Mouse (Mus musculus) urinary bladder, postnatal 4 days (tissue): ENCODE measurements around the gene Lgals4.
A peak's percentile ranks its signal among the peaks of the same experiment; 100 is the strongest.

ENCODE experiments used
- DNase-seq, 2 experiments: peaks; one replicate each; pipeline ENCODE4 v3.0.0; 2021 to 2022; ENCODE audit warnings: low spot score in 2 of 2

The Lgals4 gene

DNA sequence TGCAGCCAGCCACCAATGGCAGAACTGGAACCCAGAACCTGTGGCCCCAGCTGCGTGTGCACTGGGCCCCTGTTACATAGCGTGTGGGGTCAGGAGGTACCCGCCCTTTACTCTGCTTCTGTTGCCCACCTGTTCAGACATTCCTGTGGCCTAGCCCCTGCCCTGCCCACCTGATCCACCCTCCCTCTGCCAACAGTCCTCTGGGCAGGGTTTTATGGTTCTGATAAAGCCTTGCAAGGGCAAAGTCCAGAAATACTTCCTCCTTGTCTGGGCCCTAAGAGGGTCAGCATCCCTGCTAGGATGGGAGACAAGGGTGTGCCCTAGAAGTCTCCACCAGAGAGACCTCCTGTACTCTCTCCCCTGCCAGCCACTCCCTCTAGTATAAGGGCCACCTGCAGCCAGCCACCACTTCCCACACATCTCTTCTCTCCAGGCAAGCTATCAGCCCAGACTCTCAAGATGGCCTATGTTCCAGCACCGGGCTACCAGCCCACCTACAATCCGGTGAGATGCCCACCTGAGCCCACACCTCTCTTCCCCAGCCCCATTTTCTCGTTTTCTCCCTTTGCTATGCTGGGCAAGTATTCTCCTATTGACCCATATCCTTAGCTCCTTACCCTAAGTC is at the start of gene Lgals4:
Gene Lgals4 (plus strand): TSS at position 132 of the 625 bp plus-strand sequence.
- DNase-seq = no peak

DNA sequence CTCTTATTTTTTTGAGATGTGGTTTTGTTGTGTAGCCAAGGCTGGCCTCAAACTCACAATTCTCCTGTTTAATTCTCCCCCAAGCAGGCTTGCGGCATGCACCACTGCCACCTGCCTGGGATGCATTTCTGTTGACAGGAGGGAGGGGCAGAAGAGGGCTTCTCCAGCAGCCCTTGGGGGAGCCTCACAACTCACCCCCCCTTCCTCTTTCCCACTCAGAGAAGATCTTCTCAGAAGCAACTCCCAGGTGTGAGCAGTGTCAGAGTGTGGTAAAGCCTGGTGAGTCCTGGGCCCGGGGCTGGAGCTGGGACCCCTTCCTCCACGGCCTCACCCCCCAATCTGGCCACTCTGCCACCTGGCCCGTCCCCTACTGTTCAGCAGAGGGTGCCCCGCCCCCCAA is 48.5 kb upstream of the Lgals4 start:
- DNase-seq = no peak

DNA sequence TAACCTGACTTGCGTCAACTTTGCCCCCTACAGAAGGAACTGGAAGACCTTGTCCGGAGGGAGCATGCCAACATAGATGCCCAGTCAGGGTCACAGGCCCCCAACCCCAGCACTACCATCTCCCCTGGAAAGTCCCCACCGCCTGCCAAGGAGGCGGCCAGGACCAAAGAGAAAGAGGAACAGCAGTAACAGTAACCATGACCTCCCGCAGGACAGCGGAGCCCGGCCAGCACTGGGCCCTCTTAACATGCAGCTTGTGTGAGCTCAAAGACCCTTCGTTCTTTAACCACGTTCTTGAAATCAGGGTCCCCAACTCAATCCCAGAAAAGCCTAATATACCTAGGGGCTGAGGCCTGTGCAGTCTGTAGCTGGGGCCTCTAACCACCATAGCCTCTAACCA is 45.8 kb upstream of the Lgals4 start:
- no peak for DNase-seq

DNA sequence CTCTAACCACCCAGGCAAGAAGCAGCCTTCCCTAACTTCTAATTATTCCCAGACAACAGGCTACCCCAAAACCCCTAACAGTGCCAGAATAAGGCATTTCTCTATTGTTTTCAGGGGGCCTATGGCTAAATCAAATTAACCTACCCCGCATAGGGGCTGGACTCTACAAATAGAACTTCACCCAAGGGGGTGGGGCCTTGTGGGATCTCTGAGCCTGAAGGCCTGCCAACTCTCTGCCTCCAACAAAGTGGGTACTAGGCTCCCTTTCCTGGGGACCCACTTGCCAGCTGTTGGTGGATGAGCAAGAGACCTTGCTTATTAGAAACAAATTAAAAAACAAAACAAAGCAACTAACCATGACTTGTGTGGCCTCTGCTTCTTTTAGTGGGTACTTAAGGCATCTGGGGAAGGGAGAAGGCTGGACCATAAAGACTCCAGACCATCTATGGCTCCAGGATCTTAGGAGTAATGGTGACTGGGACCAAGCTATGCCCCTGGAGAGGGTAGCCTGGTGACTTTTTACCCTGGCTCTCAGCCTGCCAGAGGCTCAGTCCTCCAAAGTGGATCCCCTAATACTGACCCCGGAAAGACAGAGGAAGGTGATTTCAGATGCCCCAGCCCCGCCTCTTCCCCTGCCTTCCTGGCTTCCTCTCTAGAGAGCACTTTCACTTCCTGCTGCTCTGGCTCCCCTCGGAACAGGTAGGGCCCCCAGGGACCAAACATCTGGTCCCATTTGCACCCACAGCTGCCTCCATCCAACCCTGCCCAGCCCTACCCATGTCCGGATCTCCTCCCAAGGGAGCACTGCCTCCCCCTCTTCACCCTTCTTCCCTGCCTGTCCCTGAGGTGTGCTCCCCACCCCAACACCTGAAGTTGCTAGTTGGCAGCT is 45.1 kb upstream of the Lgals4 start, which contains the start of gene Rinl:
Gene Rinl (plus strand): TSS at position 663 of the 889 bp plus-strand sequence.
- no peak for DNase-seq

DNA sequence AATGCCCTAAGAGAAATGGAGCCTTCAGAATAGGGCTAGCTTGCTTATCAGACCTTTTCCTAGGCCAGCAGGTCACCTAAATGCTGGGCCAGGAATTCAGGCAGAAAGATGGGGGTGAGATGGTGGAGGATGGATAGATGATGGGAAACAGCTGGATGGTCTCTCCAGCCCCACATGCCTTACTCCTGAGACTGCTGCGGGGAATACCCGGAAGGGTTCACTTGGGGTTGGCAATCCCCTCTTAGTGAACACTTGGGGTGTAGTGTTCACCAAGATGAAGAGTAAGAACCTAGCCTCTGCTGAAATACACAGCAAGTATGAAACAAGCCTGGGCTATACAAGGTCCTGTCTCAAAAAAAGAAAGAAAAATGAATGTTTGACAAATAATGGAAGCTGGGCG is 44.4 kb upstream of the Lgals4 start:
- no peak for DNase-seq

DNA sequence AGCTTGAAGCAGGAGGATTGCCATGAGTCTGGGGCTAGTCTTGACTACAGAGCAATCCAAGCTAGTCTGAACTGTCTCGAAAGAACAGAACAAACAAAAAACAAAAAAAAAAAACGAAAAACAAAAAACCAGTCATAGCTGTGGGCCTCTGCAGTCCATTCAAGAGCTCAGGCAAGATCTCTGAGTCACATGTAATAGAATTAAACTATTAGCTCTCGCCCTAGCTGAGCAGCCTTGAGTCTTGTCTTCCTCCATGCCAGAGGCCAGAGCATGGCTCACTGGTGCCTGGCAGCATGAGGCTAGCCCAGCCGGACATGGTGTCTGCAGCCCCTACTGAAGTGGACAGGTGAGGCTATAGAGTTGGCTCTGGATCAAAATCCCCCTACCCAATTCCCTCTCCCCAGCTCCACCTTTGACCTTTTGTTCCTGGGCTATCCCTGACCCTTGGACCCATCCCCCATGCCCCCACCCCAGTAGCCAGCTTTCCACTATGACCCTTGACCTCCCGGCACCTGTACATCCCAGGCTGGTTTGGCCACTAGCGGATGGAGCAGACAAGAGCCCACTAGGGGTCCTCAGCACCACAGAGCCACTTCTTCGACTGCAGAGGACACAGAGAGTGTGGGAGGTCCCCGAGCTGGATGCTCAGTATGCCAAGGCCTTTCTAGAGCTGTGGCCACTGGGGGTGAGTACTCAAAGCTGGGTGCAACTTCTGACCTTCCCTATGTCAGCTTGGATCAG is 43.4 kb upstream of the Lgals4 start:
- no peak for DNase-seq

DNA sequence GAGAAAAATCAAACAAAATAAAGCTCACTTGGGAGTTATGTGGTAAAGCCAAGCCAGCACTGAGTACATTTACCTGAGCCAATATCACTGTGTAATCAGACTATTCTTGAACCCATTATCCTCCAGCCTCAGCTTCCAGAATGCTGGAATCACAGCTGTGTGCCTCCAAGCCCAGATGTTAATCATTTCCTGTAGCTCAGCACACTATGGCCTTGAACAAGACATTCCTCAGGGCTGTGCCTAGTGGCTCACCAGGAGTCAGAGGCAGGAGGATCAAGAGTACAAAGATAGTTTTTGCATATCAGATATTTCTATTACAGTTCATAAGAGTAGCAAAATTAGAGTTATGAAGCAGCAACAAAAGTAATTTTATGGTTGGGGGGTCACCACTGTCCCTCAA is 41.9 kb upstream of the Lgals4 start:
- DNase-seq = no peak

DNA sequence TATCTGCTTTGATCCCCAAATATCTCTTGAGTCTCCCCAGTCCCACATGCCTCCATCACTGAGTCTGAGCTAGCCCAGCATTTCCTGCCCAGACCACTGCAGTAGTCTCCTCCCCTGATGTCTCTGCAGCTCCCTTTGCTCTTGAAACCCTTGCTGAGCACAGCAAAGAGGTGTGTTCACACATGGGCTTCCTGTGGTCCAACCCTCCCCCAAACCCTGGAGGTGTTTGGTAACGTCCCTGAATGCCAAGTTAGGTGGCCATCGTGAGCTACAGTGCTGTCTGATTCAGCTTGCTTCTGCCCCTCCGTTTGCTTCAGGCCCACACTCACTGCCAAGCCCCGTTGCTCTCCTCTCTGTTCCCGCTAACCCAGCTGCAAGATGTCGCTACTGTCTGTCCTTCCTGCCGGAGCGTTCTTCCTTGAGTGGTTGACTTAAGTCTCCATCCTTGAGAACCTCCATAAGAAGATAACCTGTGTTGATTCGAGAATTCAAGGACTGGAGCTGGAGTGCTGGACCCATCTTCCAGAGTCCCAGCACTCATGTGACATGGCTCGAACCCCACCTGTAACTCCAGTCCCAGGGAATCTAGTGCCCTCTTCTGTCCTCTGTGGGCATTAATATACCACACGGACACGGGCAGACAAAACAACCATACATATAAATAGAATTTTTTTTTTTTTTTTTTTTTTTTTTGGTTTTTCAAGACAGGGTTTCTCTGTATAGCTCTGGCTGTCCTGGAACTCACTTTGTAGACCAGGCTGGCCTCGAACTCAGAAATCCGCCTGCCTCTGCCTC is 41.1 kb upstream of the Lgals4 start:
- no peak for DNase-seq

DNA sequence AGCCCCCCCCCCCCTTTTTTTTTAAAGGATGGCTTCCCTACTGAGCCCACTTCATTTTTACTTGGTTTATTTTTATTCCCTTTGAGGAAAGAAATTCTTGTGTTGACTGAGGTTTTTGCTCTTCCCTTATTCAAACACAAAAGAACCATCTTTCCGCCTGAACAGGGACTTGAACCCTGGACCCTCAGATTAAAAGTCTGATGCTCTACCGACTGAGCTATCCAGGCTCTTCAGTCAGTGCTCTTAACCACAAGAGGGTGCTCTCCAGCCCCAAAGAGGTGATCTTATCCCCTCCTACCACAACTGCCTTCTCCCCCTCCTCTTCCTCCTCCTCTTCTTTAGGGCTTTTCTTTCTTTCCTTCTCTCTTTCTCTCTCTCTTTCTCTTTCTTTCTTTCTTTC is 39.8 kb upstream of the Lgals4 start:
- no peak for DNase-seq

DNA sequence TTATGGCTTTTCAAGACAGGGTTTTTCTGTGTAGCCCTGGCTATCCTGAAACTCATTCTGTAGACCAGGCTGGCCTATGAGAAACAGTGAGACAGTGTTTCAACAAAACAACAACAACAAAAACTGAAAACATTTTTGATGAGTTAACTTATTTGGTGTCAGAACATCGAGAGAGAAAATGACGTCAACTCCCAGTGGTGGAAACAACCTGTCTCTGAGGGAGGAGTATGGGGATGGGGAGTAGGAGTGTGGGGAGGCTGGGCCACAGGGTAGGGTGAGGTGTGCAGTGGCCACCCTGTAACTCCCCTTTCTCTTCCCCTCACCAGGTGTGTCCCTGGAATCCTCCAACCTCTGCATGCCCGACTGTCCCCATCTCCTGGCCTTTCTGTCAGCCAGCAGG is 39.2 kb upstream of the Lgals4 start:
- no peak for DNase-seq

DNA sequence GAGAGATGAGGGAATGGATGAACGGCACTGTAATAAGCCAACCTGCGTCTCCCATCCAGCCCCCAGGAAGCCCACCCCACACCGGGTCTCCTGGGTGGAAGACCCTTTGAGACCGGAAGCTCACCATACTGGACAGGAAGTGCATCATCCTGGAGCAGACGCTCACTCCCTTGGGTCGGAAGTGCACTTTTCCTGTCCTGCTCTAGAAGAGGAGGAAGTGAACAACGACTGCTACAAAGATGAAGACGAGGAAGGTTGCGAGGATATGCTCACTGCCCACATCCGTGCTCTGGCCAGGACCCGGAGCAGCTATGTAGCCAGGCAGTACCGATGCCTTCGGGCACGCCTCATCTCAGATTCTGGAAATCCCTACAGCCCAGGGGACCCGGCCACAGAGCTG is 37.8 kb upstream of the Lgals4 start:
- no peak for DNase-seq

DNA sequence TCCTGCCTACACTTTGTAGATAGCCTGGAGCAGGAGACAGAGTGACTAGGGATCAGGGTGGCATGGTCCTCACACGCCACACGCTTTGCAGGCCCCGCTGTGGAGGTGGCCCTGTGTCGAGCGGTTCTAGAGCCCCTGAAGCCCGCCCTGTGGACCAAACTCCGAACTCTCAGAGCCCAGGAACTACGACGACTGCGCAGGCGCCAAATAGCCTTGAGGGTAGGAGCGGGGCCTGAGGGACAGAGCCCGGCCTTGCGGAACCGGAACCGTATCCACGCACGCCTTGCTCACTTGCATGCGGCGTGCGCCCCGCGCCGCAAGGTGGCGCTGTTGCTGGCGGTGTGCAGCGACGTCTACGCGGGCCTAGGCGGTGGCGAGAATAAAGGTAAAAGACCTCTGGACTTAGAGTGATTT is 37.1 kb upstream of the Lgals4 start:
- DNase-seq = peak; percentile 80 to 84

DNA sequence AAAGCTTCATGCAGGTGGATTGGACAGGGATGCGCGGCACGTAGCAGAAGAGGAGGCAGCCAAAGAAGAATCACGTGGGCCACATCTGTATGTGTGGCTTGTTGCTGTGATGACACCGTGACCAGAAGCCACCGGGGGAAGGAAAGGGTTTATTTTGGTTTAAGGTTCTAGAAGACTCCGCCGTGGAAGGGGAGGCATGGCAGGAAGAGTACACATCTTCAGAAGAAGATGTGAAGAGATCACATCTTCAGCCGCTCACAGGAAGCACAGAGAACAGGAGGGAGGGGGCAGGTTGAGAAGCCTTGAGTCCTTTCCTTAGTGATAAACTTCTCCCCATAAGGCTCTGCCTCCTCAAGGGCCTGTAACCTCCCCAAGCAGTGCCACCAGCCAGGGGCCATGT is 33.7 kb upstream of the Lgals4 start:
- DNase-seq = no peak

DNA sequence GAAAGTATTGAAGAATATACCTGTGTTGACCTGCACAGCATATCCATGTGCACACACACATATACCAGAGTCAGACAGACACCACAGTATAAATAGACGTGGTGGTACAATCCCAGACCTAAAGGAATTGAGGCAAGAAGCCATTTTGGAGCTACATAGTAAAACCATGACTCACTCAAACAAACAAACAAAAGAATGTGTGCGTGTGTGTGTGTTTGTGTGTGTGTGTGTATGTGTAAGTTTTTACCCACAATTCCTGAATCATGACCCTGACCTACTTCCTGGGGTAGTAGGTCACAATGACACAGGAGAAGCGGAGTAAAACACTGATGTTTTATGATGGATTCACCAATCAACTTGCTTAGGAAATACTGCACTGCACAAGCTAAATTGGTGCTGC is 32.2 kb upstream of the Lgals4 start:
- no peak for DNase-seq

DNA sequence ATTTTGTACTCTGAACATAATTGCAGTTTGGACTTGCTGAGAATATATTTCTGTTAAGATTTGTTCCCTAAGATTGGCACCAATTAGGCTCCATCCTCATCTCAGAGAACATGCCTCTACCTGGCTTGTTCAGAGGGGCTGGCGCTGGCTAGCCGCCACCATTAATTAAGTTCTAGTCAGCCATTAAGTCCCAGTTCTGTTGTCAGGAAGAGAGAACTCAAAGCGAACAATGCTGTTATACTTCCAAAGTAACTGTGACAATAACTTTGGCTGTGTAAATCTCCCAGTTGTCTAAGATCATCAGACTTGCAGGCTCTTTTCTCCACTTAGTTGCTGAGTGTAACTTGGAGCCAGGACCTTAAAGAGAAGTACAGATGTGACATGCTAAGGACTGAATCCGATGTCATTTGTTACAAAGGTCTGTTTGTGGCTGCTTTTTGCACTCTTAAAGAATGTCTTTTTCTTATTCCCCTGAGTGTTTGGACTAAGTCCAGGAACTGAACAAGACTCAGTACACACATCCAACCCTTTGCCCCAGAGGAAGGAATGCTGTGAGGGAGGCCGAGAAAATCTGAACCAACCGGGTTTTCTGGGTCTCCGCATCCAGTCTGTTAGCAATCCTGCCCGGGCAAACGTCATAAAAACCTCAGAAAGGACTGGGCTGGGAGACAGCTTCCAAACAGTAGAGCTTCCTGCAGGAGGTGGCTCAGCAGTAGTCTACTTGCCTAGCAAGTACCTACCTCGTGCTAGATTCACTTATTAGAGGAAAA is 31.6 kb upstream of the Lgals4 start:
- DNase-seq = peak in 1 of 2 experiments; percentile 69

DNA sequence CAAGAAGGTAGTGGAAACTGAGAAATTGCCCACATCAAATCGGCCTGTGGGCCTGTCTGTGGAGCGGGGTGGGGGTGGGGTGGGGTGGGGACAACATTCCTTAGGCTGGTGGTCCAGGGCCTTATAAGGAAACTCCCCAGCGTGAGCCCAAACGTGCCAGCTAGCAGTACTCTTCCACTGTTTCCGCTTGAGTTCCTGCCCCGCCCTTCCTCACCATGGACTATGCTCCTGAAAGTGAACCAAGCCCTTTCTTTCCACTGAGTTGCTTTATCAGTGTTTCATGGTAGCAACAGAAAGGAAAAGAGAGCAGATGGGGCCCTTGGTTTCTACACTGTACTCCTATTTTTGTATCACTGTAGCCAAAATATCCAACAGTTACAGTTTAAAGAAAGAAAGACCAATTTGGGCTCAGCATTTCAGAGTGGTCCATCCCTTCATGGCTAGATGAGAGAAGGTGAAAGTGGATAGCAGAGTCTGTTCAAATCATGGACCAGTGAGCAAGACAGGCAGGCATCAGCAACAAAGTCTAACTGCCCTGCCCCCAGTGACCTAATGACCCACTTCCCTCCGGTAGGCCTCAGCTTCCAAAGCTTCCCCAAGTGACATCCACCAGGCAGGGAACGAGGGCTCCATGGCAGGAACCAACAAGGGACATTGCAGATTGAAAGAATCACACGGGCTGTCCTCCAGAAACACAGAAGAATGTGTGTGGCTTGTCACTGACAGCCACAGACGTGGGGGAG is 30.6 kb upstream of the Lgals4 start:
- no peak for DNase-seq

DNA sequence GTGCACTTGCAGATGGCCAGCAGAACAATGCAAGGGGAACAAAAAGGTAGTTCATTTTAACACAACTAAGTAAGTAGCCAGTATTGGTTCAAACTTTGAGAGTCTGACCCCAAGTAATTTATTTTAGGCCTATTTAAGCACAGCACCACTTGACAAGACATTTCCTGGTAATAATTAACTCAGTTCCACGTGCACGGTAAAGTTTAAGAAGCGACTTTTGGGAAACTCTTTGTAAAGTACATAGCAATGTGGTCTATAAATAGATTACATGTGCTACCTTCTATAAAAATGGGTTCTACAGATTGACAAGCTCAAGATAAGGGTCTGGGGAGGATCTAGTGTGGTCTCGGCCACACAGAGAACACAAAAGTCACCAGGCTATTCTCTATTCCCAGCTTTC is 29.9 kb upstream of the Lgals4 start:
- DNase-seq = no peak

DNA sequence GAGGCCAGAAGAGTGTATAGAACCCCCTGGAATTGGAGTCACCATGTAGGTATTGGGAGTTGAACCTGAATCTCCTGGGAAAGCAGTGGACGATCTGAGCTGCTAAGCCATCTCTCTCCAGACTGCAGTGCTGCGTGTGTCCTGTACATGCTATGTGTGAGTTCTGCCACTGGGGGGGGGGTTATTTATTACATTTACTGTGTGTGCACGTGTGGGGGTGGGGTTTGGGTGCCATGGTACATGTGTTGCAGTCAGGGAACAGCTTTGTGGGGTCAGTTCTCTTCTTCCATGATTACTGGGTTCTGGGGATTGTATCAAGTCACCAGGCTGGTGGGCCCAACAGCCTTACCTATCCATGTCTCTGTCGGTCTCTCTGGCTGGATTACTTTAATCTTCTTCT is 26.8 kb upstream of the Lgals4 start:
- DNase-seq = no peak

DNA sequence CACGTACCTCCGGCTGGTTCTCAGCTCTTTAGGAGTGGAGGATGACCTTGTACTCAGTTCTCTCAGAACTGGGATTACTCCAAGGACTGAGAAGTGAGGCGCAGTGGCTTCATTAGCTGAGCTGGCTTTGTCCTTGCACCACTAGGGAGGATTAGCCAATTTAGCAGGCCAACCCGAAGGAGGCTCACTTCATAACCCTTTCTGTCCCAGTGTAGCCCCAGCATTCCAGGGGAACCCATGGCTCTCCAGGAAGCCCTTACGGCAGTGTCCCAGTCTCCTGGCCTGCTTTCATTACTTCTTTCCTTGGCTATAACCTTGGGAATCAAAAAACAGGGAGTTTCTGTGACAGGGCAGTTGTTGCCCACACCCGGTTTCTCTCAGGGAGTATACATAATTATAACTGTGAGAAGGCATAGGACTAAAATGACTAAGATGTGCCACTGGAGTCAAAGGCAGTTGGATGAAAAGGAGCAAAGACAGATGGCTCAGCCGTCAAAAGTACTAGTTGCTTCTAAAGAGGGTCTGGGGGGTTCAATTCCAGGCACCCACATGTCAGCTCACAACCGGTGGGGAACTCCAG is 25.9 kb upstream of the Lgals4 start:
- peak in 1 of 2 experiments; percentile 51 for DNase-seq
